Mouse (Mus musculus) hindbrain, embryonic 14.5 days (tissue): ENCODE results near the gene Pigq. TPM values are rescaled to one million over a fixed set of nuclear protein-coding genes. Genes with fewer than 3 reads are reported as not detected.

Experiments used
- ATAC-seq: fragments of 200-750 bp; cut with Nextera tagmentation; 2 replicates; pipeline ENCODE4 v1.8.0; 2017; ENCODE audit warnings: moderate number of reproducible peaks, mild to moderate bottlenecking, moderate TSS enrichment, moderate library complexity; ENCODE audit not compliant: low FRiP score
- DNase-seq: peaks from one replicate; pipeline ENCODE4 v3.0.0-alpha.2; 2015; ENCODE audit warnings: low spot score
- H3K27ac ChIP-seq: fragments of 300-500 bp; sonication (generic); 2 replicates; pipeline ENCODE4 v1.5.1; 2014; ENCODE audit warnings: mild to moderate bottlenecking, moderate library complexity
- H3K27me3 ChIP-seq: fragments of 300-500 bp; sonication (generic); 2 replicates; pipeline ENCODE4 v1.6.1; 2014; ENCODE audit warnings: mild to moderate bottlenecking, low read length, mixed read lengths; ENCODE audit not compliant: control insufficient read depth, insufficient read depth
- H3K36me3 ChIP-seq: fragments of 300-500 bp; sonication (generic); replicated peaks from 2 replicates; pipeline ENCODE4 v1.6.1; 2014; ENCODE audit not compliant: control insufficient read depth, insufficient read depth
- H3K4me1 ChIP-seq: fragments of 300-500 bp; sonication (generic); replicated peaks from 2 replicates; pipeline ENCODE4 v1.6.1; 2014; ENCODE audit warnings: antibody characterized with exemption, low read length, mixed read lengths; ENCODE audit not compliant: control insufficient read depth, insufficient read depth
- H3K4me2 ChIP-seq: fragments of 300-500 bp; sonication (generic); replicated peaks from 2 replicates; pipeline ENCODE4 v1.6.1; 2014; ENCODE audit warnings: mild to moderate bottlenecking, moderate library complexity
- H3K4me3 ChIP-seq: fragments of 300-500 bp; sonication (generic); replicated peaks from 2 replicates; pipeline ENCODE4 v1.5.1; 2014; ENCODE audit warnings: mild to moderate bottlenecking, low read length
- H3K9ac ChIP-seq: fragments of 300-500 bp; sonication (generic); 2 replicates; pipeline ENCODE4 v1.6.1; 2014
- H3K9me3 ChIP-seq: fragments of 300-500 bp; sonication (generic); 2 replicates; pipeline ENCODE4 v1.6.1; 2016; ENCODE audit warnings: low read length; ENCODE audit not compliant: control insufficient read depth
- WGBS: fragments of 180-500 bp; shearing (Covaris S2); extraction: QIAGEN DNeasy Blood & Tissue Kit; methylation state at CpG from one replicate; pipeline ENCODE4 v1.1.7; 2014; 5-methylcytosine and 5-hydroxymethylcytosine counted together
- polyA plus RNA-seq: library from polyadenylated mRNA; unstranded; fragments of >200 nt; fragmentation: Nextera tagmentation; extraction: Ambion mirVana; gene quantifications from 2 replicates; pipeline ENCODE4 v1.2.1, GENCODE M21; 2014

Gene Pigq
- polyA plus RNA-seq, 1 experiment from 2014 or later = 64.2 TPM

DNA sequence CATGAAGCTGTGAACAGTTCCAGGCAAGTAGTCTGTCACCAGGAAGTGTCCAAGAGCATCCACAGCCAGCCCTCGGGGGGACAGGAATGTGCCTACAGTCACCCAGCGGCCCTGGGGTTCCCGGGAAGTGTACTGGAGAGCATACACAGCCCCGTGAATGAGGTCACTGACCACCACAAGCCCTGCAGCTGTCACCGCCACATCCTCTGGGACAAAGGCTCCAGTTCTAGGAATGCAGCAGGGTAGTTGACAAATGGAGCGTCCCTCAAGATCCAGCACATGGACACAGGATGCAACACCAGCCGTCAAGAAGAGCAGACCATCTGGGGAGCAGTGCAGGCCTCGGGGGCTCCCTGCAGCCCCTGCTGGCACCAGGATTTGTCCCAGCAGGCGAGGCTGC is 967 bp downstream of the Pigq start:
- Histone ChIP-seq H3K4me1 (peaks cover 17% of the 10 kb centered on the region), H3K4me3 (no peak overlapping the region), H3K36me3 (no peaks in the 10 kb centered on the region), H3K9me3 (no peaks in the 10 kb centered on the region), H3K27me3 (no peaks in the 10 kb centered on the region), H3K27ac (no peak overlapping the region), H3K9ac (no peak overlapping the region), H3K4me2 (no peak overlapping the region)
- ATAC-seq = no peak
- WGBS = 73% methylated on average over 9 of the region's 9 CpGs
- DNase-seq = no peak

DNA sequence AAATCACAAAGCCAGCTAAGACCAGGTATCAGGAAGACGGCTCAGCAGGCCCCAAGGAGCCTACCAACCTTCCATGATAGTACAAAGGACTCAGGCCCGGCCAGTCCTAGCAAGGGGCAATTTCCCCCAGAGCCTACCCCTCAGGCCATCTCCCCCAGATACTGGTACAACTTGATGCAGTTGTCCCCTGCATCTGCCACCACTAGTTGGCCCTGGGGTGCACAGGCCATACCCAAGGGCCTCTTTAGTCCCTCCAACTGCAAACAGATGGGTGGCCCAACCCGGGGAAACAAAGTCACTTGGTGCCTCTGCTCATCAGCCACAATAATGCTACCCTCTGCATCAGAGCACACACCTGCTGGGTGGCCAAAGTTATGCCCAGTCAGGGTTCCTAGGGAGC is 1.5 kb downstream of the Pigq start:
- Histone ChIP-seq H3K9ac (no peak overlapping the region), H3K4me3 (no peak overlapping the region), H3K9me3 (no peaks in the 10 kb centered on the region), H3K4me1 (peaks cover 17% of the 10 kb centered on the region), H3K36me3 (no peaks in the 10 kb centered on the region), H3K27me3 (no peaks in the 10 kb centered on the region), H3K27ac (no peak overlapping the region), H3K4me2 (no peak overlapping the region)
- ATAC-seq (no peak), DNase-seq (no peak)
- WGBS = 89% methylated on average over 3 of the region's 3 CpGs

GRCm38 (mm10) chr17:25942597-25943151 is 2.1 kb downstream of the Pigq start:
- Histone ChIP-seq H3K27ac (no peak overlapping the region), H3K9ac (no peak overlapping the region), H3K9me3 (no peaks in the 10 kb centered on the region), H3K36me3 (no peaks in the 10 kb centered on the region), H3K27me3 (no peaks in the 10 kb centered on the region), H3K4me1 (peaks cover 17% of the 10 kb centered on the region), H3K4me3 (no peak overlapping the region), H3K4me2 (no peak overlapping the region)
- ATAC-seq (no peak), DNase-seq (no peak)
- 95% methylated on average over 2 of the region's 2 CpGs for WGBS

- H3K36me3 ChIP-seq = peaks cover 5% of the 10 kb centered on the region
- H3K9me3 ChIP-seq = no peaks in the 10 kb centered on the region
- peaks cover 17% of the 10 kb centered on the region for H3K4me1 ChIP-seq
- peak overlapping the region; percentile 81 for H3K27ac ChIP-seq
- H3K27me3 ChIP-seq = no peaks in the 10 kb centered on the region
- DNase-seq (peak; percentile 75), ATAC-seq (peak; percentile 80; the same call in 1 of the 2 replicates)
- H3K4me3 ChIP-seq = peak overlapping the region; percentile 66
- peak overlapping the region; percentile 81 for H3K4me2 ChIP-seq
- 3% methylated on average over 54 of the region's 54 CpGs for WGBS
- peak overlapping the region; percentile 83 for H3K9ac ChIP-seq
Observed at GRCm38 (mm10) chr17:25941511-25942241, 3.1 kb downstream of the Pigq start.

- Histone ChIP-seq H3K9ac (no peak overlapping the region), H3K4me1 (no peaks in the 10 kb centered on the region), H3K4me3 (no peak overlapping the region), H3K27me3 (no peaks in the 10 kb centered on the region), H3K4me2 (no peak overlapping the region), H3K9me3 (no peaks in the 10 kb centered on the region), H3K36me3 (peaks cover 59% of the 10 kb centered on the region), H3K27ac (no peak overlapping the region)
- ATAC-seq (no peak), DNase-seq (no peak)
- WGBS = 100% methylated on average over 1 of the region's 1 CpGs
Observed at GRCm38 (mm10) chr17:25934526-25934925, 10.2 kb downstream of the Pigq start.

DNA sequence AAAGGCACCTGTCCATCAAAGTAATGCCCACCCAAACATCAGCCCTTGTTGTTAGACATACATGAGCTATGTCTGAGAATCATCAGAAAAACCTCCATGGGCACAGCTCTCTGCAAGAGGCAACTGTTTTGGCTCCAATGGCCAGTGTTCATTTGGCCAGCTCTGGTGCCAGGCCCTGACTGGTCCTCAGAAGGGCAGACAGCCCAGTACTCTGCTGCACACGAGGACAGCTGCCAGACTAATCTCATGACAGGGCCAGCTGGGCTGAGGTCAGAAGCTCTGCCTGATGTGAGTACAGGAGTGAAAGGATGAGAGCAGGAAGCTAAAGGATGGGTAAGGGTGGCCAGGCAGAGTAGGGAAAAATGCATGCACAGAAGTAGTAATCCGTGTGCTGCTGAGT is 19.4 kb downstream of the Pigq start:
- H3K4me3 ChIP-seq = no peak overlapping the region
- H3K27me3 ChIP-seq = no peaks in the 10 kb centered on the region
- no peak overlapping the region for H3K27ac ChIP-seq
- H3K36me3 ChIP-seq = peaks cover 40% of the 10 kb centered on the region
- no peak for ATAC-seq
- H3K4me1 ChIP-seq = peaks cover 4% of the 10 kb centered on the region; the same call in 1 of the 2 replicates
- H3K9me3 ChIP-seq = no peaks in the 10 kb centered on the region
- WGBS = 90% methylated on average over 2 of the region's 2 CpGs
- no peak overlapping the region for H3K4me2 ChIP-seq
- DNase-seq = no peak
- no peak overlapping the region for H3K9ac ChIP-seq

DNA sequence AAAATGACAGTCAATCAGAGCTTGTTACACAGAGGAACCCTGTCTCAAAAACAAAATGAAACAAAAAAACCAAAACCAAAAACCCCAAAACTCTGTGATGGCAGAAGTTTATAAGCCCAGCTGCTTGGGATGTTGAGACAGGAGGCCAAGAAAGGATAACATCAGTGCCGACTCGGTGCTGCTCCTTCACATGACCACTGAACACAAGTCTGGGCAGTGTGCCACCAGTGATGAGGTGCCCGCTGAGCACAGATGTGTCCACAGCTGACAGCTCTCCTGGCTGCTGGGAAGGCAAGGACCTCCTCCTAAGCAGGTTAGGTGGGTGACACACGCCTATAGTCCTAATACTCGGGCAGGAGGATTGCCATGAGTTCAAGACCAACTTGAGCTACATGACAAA is 22.6 kb downstream of the Pigq start:
- 75% methylated on average over 5 of the region's 5 CpGs for WGBS
- no peak overlapping the region for H3K9ac ChIP-seq
- no peak overlapping the region for H3K27ac ChIP-seq
- H3K27me3 ChIP-seq = no peaks in the 10 kb centered on the region
- peaks cover 15% of the 10 kb centered on the region for H3K36me3 ChIP-seq
- no peaks in the 10 kb centered on the region for H3K9me3 ChIP-seq
- H3K4me1 ChIP-seq = peaks cover 21% of the 10 kb centered on the region
- DNase-seq (no peak), ATAC-seq (no peak)
- H3K4me3 ChIP-seq = no peak overlapping the region
- no peak overlapping the region for H3K4me2 ChIP-seq

DNA sequence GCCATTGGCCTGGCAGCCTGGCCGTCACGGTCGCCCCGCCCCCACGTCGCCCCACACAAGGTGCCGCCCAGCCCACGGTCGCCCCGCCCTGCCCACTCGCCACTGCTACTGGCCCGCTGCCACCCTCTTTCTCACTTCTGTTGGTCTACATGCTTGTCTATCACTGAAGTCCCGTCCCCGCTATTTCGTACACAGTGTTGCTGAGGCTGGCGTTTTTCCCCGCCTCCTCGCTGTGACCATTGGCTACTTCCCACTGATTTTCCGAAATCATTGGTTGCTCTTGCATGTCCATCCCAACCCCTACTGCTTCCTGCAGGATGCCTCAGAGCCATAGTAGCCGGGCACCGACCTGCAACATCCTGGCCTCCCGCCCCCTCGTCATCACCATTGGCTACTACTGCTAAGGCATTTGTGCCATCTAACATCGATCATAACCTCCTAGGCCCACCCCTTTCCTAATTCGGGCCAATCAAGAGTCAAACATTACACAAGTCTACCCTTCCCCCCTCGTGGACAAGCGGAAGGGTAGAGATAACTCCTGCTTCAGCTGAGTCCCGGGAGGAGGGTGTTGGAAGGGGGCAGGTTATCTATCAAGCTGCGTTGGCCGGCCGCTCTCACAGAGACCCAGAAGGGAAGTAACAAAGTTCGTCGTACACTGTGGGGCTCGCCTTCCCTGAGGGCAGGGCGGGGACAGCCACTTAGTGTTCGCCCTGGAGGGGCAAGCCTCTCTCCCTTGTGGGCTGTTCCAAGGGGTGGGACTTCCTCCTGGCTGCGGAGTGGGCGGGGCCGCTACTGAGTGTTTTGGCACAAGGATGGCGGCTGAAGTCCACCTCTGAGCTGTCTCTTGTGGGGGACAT is 24.7 kb downstream of the Pigq start:
- Histone ChIP-seq H3K4me3 (peak overlapping the region; percentile 98), H3K27me3 (no peaks in the 10 kb centered on the region), H3K36me3 (no peaks in the 10 kb centered on the region), H3K9me3 (no peaks in the 10 kb centered on the region), H3K27ac (peak overlapping the region; percentile 89), H3K4me2 (peak overlapping the region; percentile 87), H3K4me1 (peaks cover 21% of the 10 kb centered on the region), H3K9ac (peak overlapping the region; percentile 60)
- DNase-seq (peak; percentile 99), ATAC-seq (peak; percentile 99)
- WGBS = 0% methylated on average over 37 of the region's 40 CpGs

DNA sequence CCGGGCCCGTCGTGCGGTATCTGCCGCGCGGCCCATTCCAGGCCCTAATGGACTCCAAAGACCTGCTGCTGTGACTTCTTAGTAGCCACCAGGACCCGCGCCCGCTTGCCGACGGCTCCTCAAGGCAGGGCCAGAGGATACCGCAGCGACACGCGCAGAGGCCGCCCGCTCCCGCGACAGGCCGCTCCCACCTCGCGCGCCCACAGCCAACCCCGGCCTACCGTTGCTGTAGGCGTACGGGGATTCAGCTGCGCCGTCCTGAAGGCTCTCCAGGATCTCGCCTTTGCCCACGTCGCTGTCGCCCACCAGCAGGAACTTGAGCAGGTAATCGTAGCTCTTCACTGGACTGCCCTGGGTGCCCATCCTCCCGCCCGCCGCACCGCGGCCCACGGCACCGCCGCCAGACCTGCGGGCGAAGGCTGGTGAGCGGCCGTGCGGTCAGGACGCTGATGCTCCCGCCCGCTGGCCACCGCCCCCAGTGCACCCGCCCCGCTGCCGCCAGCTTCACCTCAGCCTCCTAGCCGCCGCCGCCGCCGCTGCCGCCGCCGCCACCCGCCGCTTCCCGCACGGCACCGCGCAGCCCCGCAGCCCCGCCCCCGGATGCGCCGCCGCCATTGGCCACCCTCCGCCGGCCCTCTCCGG is 25.5 kb downstream of the Pigq start, which contains the start of gene Rab40c:
TSS of gene Rab40c (minus strand) at position 584 of the 642 bp plus-strand sequence.
- under 1% methylated on average over 73 of the region's 78 CpGs for WGBS
- Histone ChIP-seq H3K36me3 (no peaks in the 10 kb centered on the region), H3K27ac (peak within 1 kb of the TSS; percentile 89), H3K9me3 (no peaks in the 10 kb centered on the region), H3K9ac (peak within 1 kb of the TSS; percentile 92), H3K27me3 (no peaks in the 10 kb centered on the region), H3K4me1 (peaks cover 21% of the 10 kb centered on the region), H3K4me3 (peak within 1 kb of the TSS; percentile 98), H3K4me2 (peak within 1 kb of the TSS; percentile 87)
- ATAC-seq = no peak
- DNase-seq = peak; percentile 32
